9 mouse cellular contexts compared by ENCODE assay signal in the genomic region with DNA sequence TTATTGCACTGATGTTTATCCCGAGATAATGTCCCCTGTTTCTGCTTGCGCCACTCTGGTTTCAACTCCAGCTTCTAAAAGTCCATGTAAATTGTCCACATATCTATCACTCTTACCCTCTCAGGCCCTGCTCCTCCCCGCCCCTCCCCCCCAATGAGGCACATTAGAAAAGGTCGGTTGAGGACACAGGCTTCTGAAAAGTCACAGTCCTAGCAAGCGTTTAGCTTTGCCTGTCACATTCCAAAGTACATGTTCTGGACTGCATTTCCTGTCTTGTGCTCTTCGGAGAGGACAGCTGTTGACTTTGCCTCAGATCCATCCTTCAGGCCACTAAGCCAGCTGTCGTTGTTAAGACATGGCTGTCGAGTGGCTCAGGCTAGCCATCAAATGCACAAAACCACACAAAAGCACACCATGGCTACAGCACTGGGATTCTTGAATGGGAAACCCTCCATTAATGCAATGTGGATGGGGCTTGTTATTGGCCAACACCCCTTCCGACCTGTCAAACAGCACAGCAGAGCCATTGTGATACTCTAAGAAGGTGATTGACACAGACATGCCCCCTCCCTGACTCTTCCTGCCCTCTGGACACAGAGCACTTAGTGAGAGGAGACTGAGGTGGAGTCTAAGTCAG. TPM values are rescaled to one million over a fixed set of nuclear protein-coding genes. Genes with fewer than 3 reads are reported as not detected.
DNase-seq lines count a peak whose midpoint lies in the region; ATAC-seq lines count a peak whose summit lies in the region.
"Had no signal": no experiment of that assay in that cellular context is flagged by ENCODE, and none has a peak within 500 bp of the region (broad histone marks: within the 10 kb centered on the region; RNA-seq: fewer than 3 reads in every experiment).

No protein-coding gene starts in this region.

- H3K27ac ChIP-seq in heart, embryonic 12.5 days (ENCODE audit: poor library complexity, severe bottlenecking), result 0 out of 2 replicates have a peak overlapping the region, but pooled peaks have one; percentile 35
- H3K27ac ChIP-seq in midbrain, embryonic 12.5 days (replicated peaks), result no peak overlapping the region
- H3K27ac ChIP-seq: macrophage had no signal

- peak; percentile 29; the same call in 1 of the 2 replicates for ATAC-seq in heart, embryonic 12.5 days (ENCODE audit: insufficient number of reproducible peaks, low FRiP score)
- 0 out of 2 replicates have a peak, but pooled peaks have one; percentile 41 for ATAC-seq in midbrain, embryonic 12.5 days (ENCODE audit: low FRiP score, low read depth)

- no peaks in the 10 kb centered on the region for H3K36me3 ChIP-seq in heart, embryonic 12.5 days
- H3K36me3 ChIP-seq in midbrain, embryonic 12.5 days, result no peaks in the 10 kb centered on the region

- peak; percentile 10 for DNase-seq in adipocyte (ENCODE audit: low spot score)
- DNase-seq in kidney, postnatal 14 days, result peak; percentile 55
- no peak for DNase-seq in adrenal gland, adult 2 months
- no peak for DNase-seq in left cerebral cortex, adult 18-20 months (ENCODE audit: low spot score in 2 of 2)
- no peak for DNase-seq in layer of hippocampus, postnatal 36 days
- DNase-seq in thymus, postnatal 14 days, result no peak

- WGBS in heart, embryonic 12.5 days, result 37% methylated on average over 9 of the region's 9 CpGs
- 57% methylated on average over 9 of the region's 9 CpGs for WGBS in midbrain, embryonic 12.5 days

- peak overlapping the region; percentile 22 for H3K4me3 ChIP-seq in heart, embryonic 12.5 days
- H3K4me3 ChIP-seq in midbrain, embryonic 12.5 days, result no peak overlapping the region

- H3K4me2 ChIP-seq in heart, embryonic 12.5 days, result peak overlapping the region; percentile 60
- peak overlapping the region; percentile 19 for H3K4me2 ChIP-seq in midbrain, embryonic 12.5 days (replicated peaks)

- H3K27me3 ChIP-seq in heart, embryonic 12.5 days (replicated peaks), result 0 out of 2 replicates have a peak, but pooled peaks cover 3% of the 10 kb centered on the region
- no peaks in the 10 kb centered on the region for H3K27me3 ChIP-seq in midbrain, embryonic 12.5 days

- peak overlapping the region; percentile 33; the same call in 1 of the 2 replicates for H3K9ac ChIP-seq in heart, embryonic 12.5 days
- no peak overlapping the region for H3K9ac ChIP-seq in midbrain, embryonic 12.5 days (replicated peaks)

- H3K4me1 ChIP-seq in heart, embryonic 12.5 days (replicated peaks), result peaks cover 10% of the 10 kb centered on the region
- H3K4me1 ChIP-seq in midbrain, embryonic 12.5 days, result peaks cover 15% of the 10 kb centered on the region

- no peaks in the 10 kb centered on the region for H3K9me3 ChIP-seq in heart, embryonic 12.5 days (replicated peaks)
- no peaks in the 10 kb centered on the region for H3K9me3 ChIP-seq in midbrain, embryonic 12.5 days

RNA-seq across cellular contexts. Expression of a gene that starts 12.2 kb away (rescaled TPM):
- polyA plus RNA-seq in heart, embryonic 12.5 days (2016; fragmentation: Nextera tagmentation; extraction: Ambion mirVana), result not detected in 2 replicates
- polyA plus RNA-seq in midbrain, embryonic 12.5 days (2016; fragmentation: Nextera tagmentation; extraction: Ambion mirVana), result not detected in 2 replicates
- total RNA-seq in adrenal gland, adult 2 months (2021), result not detected
- not detected in 2 replicates for polyA plus RNA-seq in adrenal gland, adult 2 months (2012; rRNA removed)
- under 1 TPM; 0.49 to 0.79 TPM for total RNA-seq in left cerebral cortex, adult 18-20 months (2021)
- under 1 TPM; 0.10 to 0.15 TPM for total RNA-seq in layer of hippocampus, postnatal 36 days (2021)
- polyA plus RNA-seq: macrophage had no signal

Comparison
In these comparisons a context has a peak if more than half of its experiments do, and no peak if none do; other contexts are left out.
1. DNase-seq: peak in adipocyte (single experiment) and kidney, postnatal 14 days (single experiment); none in adrenal gland, adult 2 months (single experiment), left cerebral cortex, adult 18-20 months (0 of 2), layer of hippocampus, postnatal 36 days (0 of 2) and thymus, postnatal 14 days (single experiment).